Mouse (Mus musculus): ENCODE results near the gene Sh3kbp1. TPM values are rescaled to one million over a fixed set of nuclear protein-coding genes. Genes with fewer than 3 reads are reported as not detected.

Sh3kbp1 gene
- total and polyA plus RNA-seq, 3 experiments = 45.4 to 85.8 (median 48.2) TPM

DNA sequence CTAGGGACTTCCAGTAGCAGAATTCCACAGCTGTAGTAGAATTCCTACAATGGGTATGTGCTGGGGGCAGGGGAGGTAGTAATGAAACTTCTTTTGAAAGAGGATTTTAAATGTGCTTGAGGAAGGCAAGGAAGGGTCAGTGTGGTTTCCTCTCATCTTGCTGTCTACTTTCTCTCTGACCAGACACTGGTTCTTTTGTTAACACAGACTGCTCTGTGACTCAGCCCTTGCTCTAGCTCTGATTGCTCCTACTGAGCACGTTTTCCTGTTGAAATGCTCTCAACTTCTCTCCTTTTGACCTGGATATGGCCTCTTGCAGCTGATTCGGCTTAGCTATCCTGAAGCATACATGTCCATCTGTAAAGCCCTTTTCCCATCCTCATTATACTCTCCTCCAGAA lies 45.4 kb downstream of the Sh3kbp1 start:
- Histone ChIP-seq H3K9ac (ENCODE audit: insufficient read depth, low read depth) (no peak overlapping the region), H3K79me2 (replicated peaks; ENCODE audit: control insufficient read depth, extremely low read depth, insufficient read depth, poor library complexity, severe bottlenecking) (peaks cover 12% of the 10 kb centered on the region), H3K27me3 (replicated peaks) (no peaks in the 10 kb centered on the region), H3K4me2 (ENCODE audit: insufficient read depth, low read depth, poor library complexity, severe bottlenecking) (no peak overlapping the region), H3K27ac (ENCODE audit: insufficient read depth, low read depth) (no peak overlapping the region), H3K36me3 (replicated peaks in 1 of 2; ENCODE audit: control insufficient read depth in 1 of 2, insufficient read depth in 1 of 2, low read length in 1 of 2) (no peaks in the 10 kb centered on the region), H3K4me3 (replicated peaks in 1 of 3; ENCODE audit: low read depth in 2 of 3, low read length in 2 of 3, poor library complexity in 1 of 3) (no peak overlapping the region), H3K9me3 (replicated peaks; ENCODE audit: low read length) (no peaks in the 10 kb centered on the region), H3K4me1 (ENCODE audit: control insufficient read depth in 1 of 2, insufficient read depth in 2 of 2) (peaks cover 10 to 44% of the 10 kb centered on the region in 2 experiments)
- dilution Hi-C loops (cut with MboI; ENCODE audit: extremely low pct_ligation_motif_present, extremely low pct_unique_long_range_greater_than_20kb, low sequenced_read_pairs) (no loop called here), in situ Hi-C loops (cut with MboI; ENCODE audit: low pct_ligation_motif_present, low pct_unique_long_range_greater_than_20kb, low sequenced_read_pairs) (no loop called here)
- DNase-seq (ENCODE audit: extremely low read depth) = no peak
- no peak for TF ChIP-seq RAD21 (IDR thresholded peaks at IDR 0.05; ENCODE audit: low read depth, low read length)
- no peak for TF ChIP-seq TBP (conservative IDR thresholded peaks at IDR 0.05; ENCODE audit: low read depth, low read length)
- TF ChIP-seq SIN3A (IDR thresholded peaks at IDR 0.05; ENCODE audit: low read length) = no peak
- no peak for TF ChIP-seq RCOR1 (conservative IDR thresholded peaks at IDR 0.05; ENCODE audit: low read depth, low read length)
- TF ChIP-seq MAX (IDR thresholded peaks at IDR 0.05; ENCODE audit: low read length) = no peak
- no peak for TF ChIP-seq ZMIZ1 (IDR thresholded peaks at IDR 0.05; ENCODE audit: low read depth, low read length)
- TF ChIP-seq JUND (conservative IDR thresholded peaks at IDR 0.05; ENCODE audit: low read depth, low read length) = no peak
- TF ChIP-seq GABPA (IDR thresholded peaks at IDR 0.05; ENCODE audit: insufficient replicate concordance, low read depth, low read length) = no peak
- TF ChIP-seq ELF1 (IDR thresholded peaks at IDR 0.05; ENCODE audit: low read depth, low read length) = no peak
- TF ChIP-seq TCF12 (IDR thresholded peaks at IDR 0.05; ENCODE audit: low read depth, low read length) = no peak
- TF ChIP-seq NRF1 (IDR thresholded peaks at IDR 0.05; ENCODE audit: low read depth, low read length) = no peak
- no peak for TF ChIP-seq EP300 (IDR thresholded peaks at IDR 0.05; ENCODE audit: low read length)
- no peak for TF ChIP-seq ZNF384 (IDR thresholded peaks at IDR 0.05; ENCODE audit: low read depth, low read length)
- TF ChIP-seq HCFC1 (IDR thresholded peaks at IDR 0.05; ENCODE audit: low read depth, low read length) = no peak
- no peak for TF ChIP-seq MAZ (IDR thresholded peaks at IDR 0.05; ENCODE audit: low read depth, low read length)
- TF ChIP-seq MYC (IDR thresholded peaks at IDR 0.05; ENCODE audit: low read depth, low read length) = no peak
- TF ChIP-seq ZKSCAN1 (IDR thresholded peaks at IDR 0.05; ENCODE audit: borderline replicate concordance, low read depth, low read length) = no peak

- DNase-seq (ENCODE audit: extremely low read depth) = no peak
- in situ Hi-C loops (cut with MboI; ENCODE audit: low pct_ligation_motif_present, low pct_unique_long_range_greater_than_20kb, low sequenced_read_pairs) (no loop called here), dilution Hi-C loops (cut with MboI; ENCODE audit: extremely low pct_ligation_motif_present, extremely low pct_unique_long_range_greater_than_20kb, low sequenced_read_pairs) (no loop called here)
- no peaks in the 10 kb centered on the region for H3K9me3 ChIP-seq (replicated peaks; ENCODE audit: low read length)
- H3K4me3 ChIP-seq (replicated peaks in 1 of 3; ENCODE audit: low read depth in 2 of 3, low read length in 2 of 3, poor library complexity in 1 of 3) = no peak overlapping the region
- H3K36me3 ChIP-seq (replicated peaks in 1 of 2; ENCODE audit: control insufficient read depth in 1 of 2, insufficient read depth in 1 of 2, low read length in 1 of 2) = no peaks in the 10 kb centered on the region
- H3K27ac ChIP-seq (ENCODE audit: insufficient read depth, low read depth) = no peak overlapping the region
- peak overlapping the region; percentile 31; the same call in 1 of the 2 replicates for H3K4me2 ChIP-seq (ENCODE audit: insufficient read depth, low read depth, poor library complexity, severe bottlenecking)
- TF ChIP-seq CTCF (conservative IDR thresholded peaks at IDR 0.05 in 1 of 2, IDR thresholded peaks at IDR 0.05 in 1 of 2; ENCODE audit: low read depth in 2 of 2, low read length in 2 of 2) = no peak
- no peak for TF ChIP-seq MEF2A (IDR thresholded peaks at IDR 0.05; ENCODE audit: borderline replicate concordance, low read depth, low read length)
- no peak for TF ChIP-seq ZMIZ1 (IDR thresholded peaks at IDR 0.05; ENCODE audit: low read depth, low read length)
- H3K4me1 ChIP-seq (ENCODE audit: control insufficient read depth in 1 of 2, insufficient read depth in 2 of 2) = peaks cover 21 to 61% of the 10 kb centered on the region in 2 experiments
- H3K27me3 ChIP-seq (replicated peaks) = no peaks in the 10 kb centered on the region
- H3K9ac ChIP-seq (ENCODE audit: insufficient read depth, low read depth) = no peak overlapping the region
- H3K79me2 ChIP-seq (replicated peaks; ENCODE audit: control insufficient read depth, extremely low read depth, insufficient read depth, poor library complexity, severe bottlenecking) = peaks cover 12% of the 10 kb centered on the region
Observed at GRCm38 (mm10) chrX:159676242-159676641, 49.2 kb downstream of the Sh3kbp1 start.
